Mouse (Mus musculus) forebrain, embryonic 12.5 days (tissue): ENCODE results near the gene Nkpd1. TPM values are rescaled to one million over a fixed set of nuclear protein-coding genes. Genes with fewer than 3 reads are reported as not detected.

Source experiments
- ATAC-seq: fragments of 200-750 bp; cut with Nextera tagmentation; 2 replicates; pipeline ENCODE4 v1.8.0; 2017; ENCODE audit warnings: moderate TSS enrichment; ENCODE audit not compliant: low FRiP score
- H3K27ac ChIP-seq: fragments of 300-500 bp; sonication (generic); 2 replicates; pipeline ENCODE4 v1.5.1; 2016; ENCODE audit warnings: mild to moderate bottlenecking
- H3K27me3 ChIP-seq: fragments of 300-500 bp; sonication (generic); 2 replicates; pipeline ENCODE4 v1.6.1; 2016; ENCODE audit warnings: mild to moderate bottlenecking
- H3K36me3 ChIP-seq: fragments of 300-500 bp; sonication (generic); replicated peaks from 2 replicates; pipeline ENCODE4 v1.6.1; 2016; ENCODE audit warnings: mild to moderate bottlenecking
- H3K4me1 ChIP-seq: fragments of 300-500 bp; sonication (generic); 2 replicates; pipeline ENCODE4 v1.6.1; 2016
- H3K4me2 ChIP-seq: fragments of 300-500 bp; sonication (generic); 2 replicates; pipeline ENCODE4 v1.6.1; 2016; ENCODE audit warnings: mild to moderate bottlenecking, moderate library complexity
- H3K4me3 ChIP-seq: fragments of 300-500 bp; sonication (generic); replicated peaks from 2 replicates; pipeline ENCODE4 v1.5.1; 2016; ENCODE audit warnings: mild to moderate bottlenecking
- H3K9ac ChIP-seq: fragments of 300-500 bp; sonication (generic); 2 replicates; pipeline ENCODE4 v1.6.1; 2016; ENCODE audit warnings: mild to moderate bottlenecking
- H3K9me3 ChIP-seq: fragments of 300-500 bp; sonication (generic); 2 replicates; pipeline ENCODE4 v1.6.1; 2016
- WGBS: fragments of 180-500 bp; shearing (Covaris S2); methylation state at CpG from one replicate; pipeline ENCODE4 v1.1.7; 2016; 5-methylcytosine and 5-hydroxymethylcytosine counted together
- polyA plus RNA-seq: library from polyadenylated mRNA; unstranded; fragments of >200 nt; fragmentation: Nextera tagmentation; extraction: Ambion mirVana; gene quantifications from 2 replicates; pipeline ENCODE4 v1.2.1, GENCODE M21; 2016

Gene Nkpd1
- polyA plus RNA-seq, 1 experiment from 2014 or later = not detected

DNA sequence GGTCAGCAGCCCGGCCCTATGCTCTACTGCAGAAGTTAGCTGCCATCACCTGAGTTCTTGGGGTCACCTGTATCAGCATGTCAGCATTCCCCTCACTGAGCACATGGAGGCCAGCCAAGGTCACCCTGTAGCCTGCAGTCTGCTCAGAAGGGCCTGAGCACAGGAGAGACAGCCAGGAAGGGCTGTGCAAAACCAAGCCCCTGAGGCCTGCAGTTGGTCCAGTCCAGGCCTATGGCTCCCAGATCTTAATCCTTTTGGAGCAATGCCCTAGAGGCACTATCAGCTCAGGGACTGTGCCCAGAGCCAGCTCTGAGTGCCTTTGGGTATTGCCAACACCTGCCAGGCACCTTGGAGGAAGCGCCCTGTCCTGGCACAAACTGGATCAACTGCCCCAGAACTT lies 39.4 kb downstream of the Nkpd1 start:
- Histone ChIP-seq H3K27ac (no peak overlapping the region), H3K36me3 (peaks cover 40% of the 10 kb centered on the region), H3K27me3 (no peaks in the 10 kb centered on the region), H3K9me3 (no peaks in the 10 kb centered on the region), H3K4me3 (no peak overlapping the region), H3K4me1 (peaks cover 42% of the 10 kb centered on the region), H3K9ac (no peak overlapping the region), H3K4me2 (no peak overlapping the region)
- ATAC-seq = no peak
- WGBS = 97% methylated on average over 2 of the region's 2 CpGs

DNA sequence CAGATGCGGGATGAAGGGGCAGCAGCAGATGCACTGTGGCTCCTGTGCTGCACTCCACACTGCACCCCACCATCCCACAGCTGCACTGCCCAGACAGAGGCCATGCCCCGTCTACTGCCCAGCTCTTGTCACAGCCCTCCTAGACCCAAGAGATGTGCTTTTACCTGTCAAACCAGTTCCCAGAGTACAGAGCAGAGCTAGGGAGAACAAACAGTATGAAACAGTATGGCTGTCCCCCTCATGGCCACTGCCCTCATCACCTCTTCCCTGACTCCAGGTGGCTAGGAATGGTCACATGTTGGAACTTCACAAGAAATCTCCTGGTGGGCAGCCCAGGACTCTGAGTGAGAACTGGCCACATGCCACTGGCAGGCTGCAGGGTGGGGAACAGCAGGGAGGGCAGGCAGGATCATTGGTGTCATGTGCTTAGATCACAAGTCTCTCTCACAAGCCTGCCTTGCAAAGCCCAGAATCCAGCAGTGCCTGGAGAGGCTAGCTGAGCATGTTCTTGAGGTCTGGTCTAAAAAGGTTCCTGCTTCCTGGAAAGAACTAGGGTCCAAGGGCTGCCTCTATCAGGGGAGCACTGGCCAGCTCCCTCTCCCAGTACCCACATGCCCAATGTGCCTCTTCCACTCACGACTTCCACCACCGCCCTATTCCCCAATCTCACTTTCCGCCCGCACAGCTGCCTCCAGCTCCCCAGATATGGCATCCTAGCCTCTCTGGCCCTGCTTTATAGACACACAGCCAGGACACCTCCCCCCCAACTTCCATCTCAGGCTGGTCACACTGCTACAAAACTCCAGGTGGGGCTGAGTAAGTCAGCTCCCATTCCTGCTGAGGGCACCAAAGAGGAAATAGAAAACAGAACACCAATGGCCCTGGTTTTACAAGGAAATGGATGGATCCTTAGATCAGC lies 40.6 kb downstream of the Nkpd1 start:
- H3K4me1 ChIP-seq = peaks cover 42% of the 10 kb centered on the region
- H3K27me3 ChIP-seq = no peaks in the 10 kb centered on the region
- no peak for ATAC-seq
- peaks cover 31% of the 10 kb centered on the region for H3K36me3 ChIP-seq
- no peak overlapping the region for H3K4me3 ChIP-seq
- H3K9me3 ChIP-seq = no peaks in the 10 kb centered on the region
- WGBS = 93% methylated on average over 6 of the region's 6 CpGs
- H3K4me2 ChIP-seq = peak overlapping the region; percentile 10; the same call in 1 of the 2 replicates
- peak overlapping the region; percentile 44; the same call in 1 of the 2 replicates for H3K9ac ChIP-seq
- H3K27ac ChIP-seq = no peak overlapping the region

DNA sequence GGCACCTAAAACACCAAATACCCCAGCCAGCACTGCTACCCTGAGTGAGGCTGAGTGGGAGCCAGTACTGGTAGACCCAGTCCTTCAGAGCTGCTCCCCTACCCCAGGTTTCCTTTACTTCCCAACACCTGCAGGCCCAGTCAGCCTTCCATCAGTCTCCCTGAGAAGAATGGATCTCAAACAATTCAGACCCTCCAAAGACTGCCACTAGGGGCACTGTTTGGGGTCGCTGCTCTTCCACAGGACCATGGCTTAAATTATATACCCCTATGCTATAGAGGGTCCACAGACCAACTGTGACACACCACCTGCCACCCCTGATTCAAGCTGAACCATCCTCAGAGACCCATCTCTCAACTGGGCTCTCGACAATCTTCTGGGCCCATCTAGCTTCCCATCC lies 41.3 kb downstream of the Nkpd1 start:
- no peak for ATAC-seq
- H3K9ac ChIP-seq = 0 out of 2 replicates have a peak overlapping the region, but pooled peaks have one; percentile 44

DNA sequence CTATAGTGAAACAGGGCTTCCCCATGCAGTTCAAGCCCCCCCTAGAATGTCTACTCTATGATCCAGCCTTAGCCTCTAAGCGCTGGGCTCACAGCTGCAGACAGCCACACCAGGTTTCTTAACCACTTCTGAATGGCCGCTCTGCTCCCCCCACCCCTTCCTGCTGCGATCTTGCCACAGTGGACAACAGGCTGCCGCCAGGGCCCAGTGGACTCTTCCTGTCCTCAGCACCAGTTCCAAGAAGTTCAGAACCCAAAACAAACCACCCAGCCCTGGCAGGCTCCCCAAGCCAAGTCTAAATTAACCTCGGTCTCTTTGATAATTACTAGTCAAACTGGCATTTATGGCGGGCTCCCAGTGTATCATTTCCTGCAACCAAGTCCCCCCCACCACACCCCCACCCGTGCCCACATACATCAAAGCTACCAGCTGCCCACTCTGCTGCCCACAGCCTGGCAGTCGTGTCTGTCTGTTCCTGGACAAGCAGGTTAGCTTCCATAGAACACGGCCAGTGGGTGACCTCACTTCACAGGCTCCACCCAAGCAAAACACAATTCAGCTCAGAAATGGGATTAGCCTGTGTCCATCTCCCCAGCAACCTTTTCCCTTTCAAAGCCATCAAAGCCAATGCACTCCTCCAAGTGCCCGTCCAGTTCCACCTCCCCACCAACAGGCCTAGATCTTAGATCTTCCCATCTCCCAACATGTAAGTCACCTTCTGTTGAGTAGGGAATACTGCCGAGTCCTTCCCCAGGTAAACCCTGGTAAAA lies 43.0 kb downstream of the Nkpd1 start:
- H3K9me3 ChIP-seq = peaks cover 6% of the 10 kb centered on the region; the same call in 1 of the 2 replicates
- WGBS = 23% methylated on average over 11 of the region's 11 CpGs
- peaks cover 32% of the 10 kb centered on the region for H3K36me3 ChIP-seq
- H3K27me3 ChIP-seq = no peaks in the 10 kb centered on the region
- peaks cover 48% of the 10 kb centered on the region for H3K4me1 ChIP-seq
- peak overlapping the region; percentile 96 for H3K9ac ChIP-seq
- no peak for ATAC-seq
- peak overlapping the region; percentile 98 for H3K4me3 ChIP-seq
- H3K4me2 ChIP-seq = peak overlapping the region; percentile 99
- H3K27ac ChIP-seq = no peak overlapping the region

More for the DNA sequence above, 41.3 kb downstream of the Nkpd1 start:
- peaks cover 48% of the 10 kb centered on the region for H3K4me1 ChIP-seq
- WGBS = 39% methylated on average over 2 of the region's 2 CpGs
- H3K27ac ChIP-seq = no peak overlapping the region
- H3K4me3 ChIP-seq = no peak overlapping the region
- peak overlapping the region; percentile 99; the same call in 1 of the 2 replicates for H3K4me2 ChIP-seq
- no peaks in the 10 kb centered on the region for H3K27me3 ChIP-seq
- H3K9me3 ChIP-seq = no peaks in the 10 kb centered on the region
- peaks cover 24% of the 10 kb centered on the region for H3K36me3 ChIP-seq

DNA sequence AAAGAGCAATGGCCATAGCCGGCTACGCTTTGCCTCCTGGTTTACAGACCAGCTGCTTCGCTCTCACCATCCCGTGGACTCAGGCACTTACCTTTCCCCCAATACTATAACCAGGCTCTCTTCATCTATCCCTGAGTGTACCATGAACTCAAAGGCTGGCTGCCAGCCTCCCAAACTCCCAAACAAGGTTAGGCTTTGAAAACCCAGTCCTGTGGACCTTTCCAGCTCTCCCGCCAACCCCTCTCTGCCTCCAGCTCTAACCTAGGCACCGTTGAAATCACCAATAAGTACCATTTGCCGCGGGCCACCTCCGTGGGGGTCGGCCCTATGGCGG lies 43.8 kb downstream of the Nkpd1 start:
- peak overlapping the region; percentile 99 for H3K4me2 ChIP-seq

DNA sequence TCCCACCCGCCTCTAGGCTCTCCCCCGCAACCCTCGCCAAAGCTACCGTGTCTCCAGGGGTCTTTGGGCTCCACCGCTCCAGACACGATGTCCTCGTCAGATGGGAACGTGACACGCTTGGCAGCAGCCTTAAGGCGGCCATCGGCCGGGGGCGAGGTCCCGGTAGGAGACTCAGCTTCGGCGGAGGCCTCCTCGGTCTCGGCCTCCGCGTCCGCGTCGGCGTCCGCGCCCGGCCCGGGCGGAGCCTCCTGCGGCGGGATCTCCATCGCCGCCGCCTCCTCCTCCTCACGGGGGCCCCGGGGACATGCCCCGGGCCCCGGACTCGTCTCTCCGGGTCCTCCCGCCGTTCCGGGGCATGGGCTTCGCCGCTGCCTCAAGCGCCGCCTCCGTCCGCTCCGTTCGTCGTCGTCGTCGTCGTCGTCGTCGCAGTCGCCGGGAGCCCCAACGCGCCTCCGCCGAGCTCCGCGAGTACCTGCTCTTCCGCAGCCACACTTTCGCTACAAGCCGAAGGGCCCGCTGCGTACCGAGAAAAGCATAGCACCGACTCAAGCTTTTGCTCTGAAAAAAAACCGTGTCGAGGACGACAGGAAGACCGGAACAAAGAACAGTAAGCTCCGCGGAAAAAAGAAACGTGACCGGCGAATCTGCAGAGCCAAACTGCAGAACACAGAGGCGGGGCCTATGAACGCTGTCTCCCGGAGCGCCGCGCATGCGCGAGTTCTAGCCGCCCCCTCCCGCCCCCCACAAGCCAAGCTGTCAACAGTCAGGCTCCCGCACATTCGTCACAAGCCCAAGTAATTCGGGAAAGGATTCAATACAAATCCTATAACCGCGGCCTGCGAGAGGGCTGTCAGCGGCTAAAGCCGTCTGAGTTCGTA lies 44.4 kb downstream of the Nkpd1 start:
- H3K4me1 ChIP-seq = peaks cover 46% of the 10 kb centered on the region
- H3K4me2 ChIP-seq = peak overlapping the region; percentile 99
- H3K9ac ChIP-seq = peak overlapping the region; percentile 96
- H3K4me3 ChIP-seq = peak overlapping the region; percentile 98
- under 1% methylated on average over 101 of the region's 102 CpGs for WGBS
- ATAC-seq = peak; percentile 90
- H3K27ac ChIP-seq = peak overlapping the region; percentile 92
- H3K27me3 ChIP-seq = no peaks in the 10 kb centered on the region
- H3K9me3 ChIP-seq = peaks cover 6% of the 10 kb centered on the region; the same call in 1 of the 2 replicates
- H3K36me3 ChIP-seq = peaks cover 32% of the 10 kb centered on the region

More for the DNA sequence above, 43.8 kb downstream of the Nkpd1 start:
- Histone ChIP-seq H3K36me3 (peaks cover 33% of the 10 kb centered on the region), H3K4me3 (peak overlapping the region; percentile 98), H3K9ac (peak overlapping the region; percentile 96), H3K27me3 (no peaks in the 10 kb centered on the region), H3K9me3 (peaks cover 6% of the 10 kb centered on the region; the same call in 1 of the 2 replicates), H3K27ac (peak overlapping the region; percentile 92), H3K4me1 (peaks cover 46% of the 10 kb centered on the region)
- ATAC-seq = no peak
- WGBS = under 1% methylated on average over 11 of the region's 11 CpGs

DNA sequence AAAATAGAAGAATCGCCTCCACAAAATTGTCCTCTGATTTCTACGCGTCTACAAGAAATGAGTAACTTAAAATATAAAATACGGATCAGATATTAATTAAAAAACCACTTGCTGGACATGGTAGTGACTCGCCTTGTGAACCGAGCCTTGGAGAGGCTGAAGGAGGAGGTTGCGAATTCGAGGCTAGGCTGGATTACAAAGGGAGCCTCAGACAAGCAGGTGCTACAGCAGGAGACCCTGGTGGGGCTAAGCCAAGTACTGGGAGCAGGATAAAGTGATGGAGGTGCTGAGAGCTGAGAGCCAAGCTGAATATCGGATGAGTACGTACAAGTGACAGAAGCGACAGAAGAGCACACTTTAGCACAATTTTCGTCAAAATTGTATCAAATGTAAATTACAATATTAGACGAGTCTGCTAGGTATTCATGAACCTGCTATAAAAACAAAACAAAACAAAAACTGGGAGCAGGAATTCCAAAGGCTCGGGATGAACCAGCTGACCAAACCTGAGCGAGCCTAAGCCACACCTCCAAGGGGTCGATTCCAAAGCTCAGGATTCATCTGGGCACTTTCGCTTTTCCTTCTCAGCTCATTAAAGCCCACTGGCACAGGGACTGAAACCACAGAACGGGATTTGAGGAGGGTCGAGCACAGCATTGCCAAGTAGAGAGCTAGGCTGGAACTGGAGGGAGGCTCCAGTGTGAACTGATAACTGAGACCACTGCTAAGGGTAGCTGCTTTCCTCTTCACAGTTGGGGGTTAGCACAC lies 45.2 kb downstream of the Nkpd1 start, which contains the start of gene Ppp1r37:
Gene Ppp1r37, minus strand, starts transcription at position 434 of the 768 bp plus-strand sequence.
- H3K9ac ChIP-seq = peak within 1 kb of the TSS; percentile 96
- H3K36me3 ChIP-seq = peaks cover 34% of the 10 kb centered on the region
- peaks cover 6% of the 10 kb centered on the region; the same call in 1 of the 2 replicates for H3K9me3 ChIP-seq
- WGBS = 2% methylated on average over 19 of the region's 19 CpGs
- peaks cover 46% of the 10 kb centered on the region for H3K4me1 ChIP-seq
- ATAC-seq = peak; percentile 48
- H3K27me3 ChIP-seq = no peaks in the 10 kb centered on the region
- H3K4me2 ChIP-seq = peak within 1 kb of the TSS; percentile 99
- H3K27ac ChIP-seq = peak within 1 kb of the TSS; percentile 92
- H3K4me3 ChIP-seq = peak within 1 kb of the TSS; percentile 98

DNA sequence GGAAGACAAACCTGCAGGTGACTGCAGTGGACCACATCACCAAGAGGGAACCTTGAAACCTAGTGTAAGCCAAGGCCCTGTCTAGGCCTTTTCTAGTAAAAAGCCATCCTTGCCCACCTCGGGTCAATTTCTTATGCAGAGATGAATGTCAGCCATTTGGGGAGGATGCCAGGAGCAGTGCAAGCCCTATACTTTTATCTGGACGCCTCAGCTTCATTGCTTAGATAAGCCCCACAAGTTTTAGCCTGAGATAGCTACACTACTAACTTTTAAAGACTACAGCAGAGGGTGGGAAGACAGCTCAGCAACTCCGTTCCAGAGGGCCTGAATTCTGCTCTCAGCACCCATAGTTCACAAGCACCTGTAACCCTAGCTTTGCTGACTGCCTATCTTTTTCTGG lies 46.2 kb downstream of the Nkpd1 start:
- Histone ChIP-seq H3K4me1 (peaks cover 36% of the 10 kb centered on the region), H3K27ac (no peak overlapping the region), H3K4me3 (no peak overlapping the region), H3K27me3 (no peaks in the 10 kb centered on the region), H3K36me3 (peaks cover 32% of the 10 kb centered on the region), H3K9ac (no peak overlapping the region), H3K9me3 (peaks cover 6% of the 10 kb centered on the region; the same call in 1 of the 2 replicates), H3K4me2 (0 out of 2 replicates have a peak overlapping the region, but pooled peaks have one; percentile 99)
- no peak for ATAC-seq
- WGBS = 83% methylated on average over 3 of the region's 3 CpGs

DNA sequence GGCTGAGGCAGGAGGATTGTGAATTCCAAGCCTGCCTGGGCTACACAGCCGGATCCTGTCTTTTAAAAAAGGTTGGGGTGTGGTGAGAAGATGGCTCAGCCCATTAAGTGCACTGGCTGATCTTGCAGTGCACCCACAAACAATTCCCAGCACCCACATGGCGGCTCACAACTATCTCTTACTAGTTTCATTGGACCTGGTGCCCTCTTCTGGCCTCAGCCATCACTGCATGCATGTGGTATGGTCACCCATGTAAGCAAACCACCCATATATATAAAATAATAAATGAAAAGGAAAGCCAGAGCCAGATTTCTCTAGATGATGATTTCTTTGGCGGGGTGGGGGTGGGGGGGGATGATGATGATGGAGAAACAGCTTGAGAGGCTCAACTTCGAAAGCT lies 46.8 kb downstream of the Nkpd1 start:
- WGBS = 90% methylated on average over 4 of the region's 4 CpGs
- peaks cover 38% of the 10 kb centered on the region for H3K36me3 ChIP-seq
- H3K4me2 ChIP-seq = no peak overlapping the region
- peaks cover 30% of the 10 kb centered on the region for H3K4me1 ChIP-seq
- ATAC-seq = no peak
- H3K4me3 ChIP-seq = no peak overlapping the region
- H3K9ac ChIP-seq = no peak overlapping the region
- no peak overlapping the region for H3K27ac ChIP-seq
- H3K9me3 ChIP-seq = peaks cover 6% of the 10 kb centered on the region; the same call in 1 of the 2 replicates
- H3K27me3 ChIP-seq = no peaks in the 10 kb centered on the region

DNA sequence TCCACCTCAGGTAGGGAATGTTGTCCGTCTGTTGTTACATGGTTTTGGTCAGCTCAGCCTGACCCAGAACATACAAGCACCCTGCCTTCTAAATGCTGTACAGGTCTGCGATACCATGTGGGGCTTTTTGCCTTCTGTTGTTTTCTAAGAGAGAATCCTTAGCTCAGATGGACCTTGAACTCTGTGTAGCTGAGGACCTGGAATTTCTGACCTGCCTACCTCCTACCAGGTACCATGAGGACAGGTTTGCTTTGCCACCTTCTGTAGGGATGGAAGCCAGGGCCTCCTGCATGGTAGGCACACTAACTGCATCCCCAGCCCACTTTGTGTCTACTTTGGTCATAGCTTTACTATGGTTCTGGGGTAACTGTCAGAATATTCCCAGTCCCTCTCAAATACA lies 48.2 kb downstream of the Nkpd1 start:
- H3K36me3 ChIP-seq = peaks cover 39% of the 10 kb centered on the region

DNA sequence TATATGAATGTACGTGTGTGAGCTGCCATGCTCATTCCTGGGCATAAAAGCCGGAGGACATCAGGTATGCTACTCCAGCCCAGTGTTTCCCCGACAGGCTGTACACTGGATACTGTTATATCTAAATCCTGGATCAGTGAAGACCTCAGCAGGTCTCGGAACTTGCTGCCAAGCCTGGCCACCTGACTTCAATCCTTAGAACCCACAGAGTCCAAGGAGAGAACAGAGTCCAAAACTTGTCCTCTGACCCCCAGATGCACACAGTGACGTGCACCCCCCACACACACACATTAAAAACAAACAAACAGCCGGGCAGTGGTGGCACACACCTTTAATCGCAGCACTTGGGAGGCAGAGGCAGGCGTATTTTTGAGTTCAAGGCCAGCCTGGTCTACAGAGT lies 49.8 kb downstream of the Nkpd1 start:
- H3K4me1 ChIP-seq = peaks cover 21% of the 10 kb centered on the region
- no peak overlapping the region for H3K9ac ChIP-seq
- no peak overlapping the region for H3K4me3 ChIP-seq
- H3K27ac ChIP-seq = no peak overlapping the region
- H3K9me3 ChIP-seq = peaks cover 6% of the 10 kb centered on the region; the same call in 1 of the 2 replicates
- ATAC-seq = no peak
- H3K4me2 ChIP-seq = no peak overlapping the region
- H3K27me3 ChIP-seq = no peaks in the 10 kb centered on the region
- WGBS = 94% methylated on average over 8 of the region's 8 CpGs
- peaks cover 39% of the 10 kb centered on the region for H3K36me3 ChIP-seq

More for the DNA sequence above, 48.2 kb downstream of the Nkpd1 start:
- no peak for ATAC-seq
- Histone ChIP-seq H3K4me2 (no peak overlapping the region), H3K4me1 (peaks cover 17% of the 10 kb centered on the region), H3K9me3 (peaks cover 6% of the 10 kb centered on the region; the same call in 1 of the 2 replicates), H3K4me3 (no peak overlapping the region), H3K27ac (no peak overlapping the region), H3K27me3 (no peaks in the 10 kb centered on the region), H3K9ac (no peak overlapping the region)
- WGBS = 100% methylated on average over 2 of the region's 2 CpGs
